Mouse (Mus musculus) heart, postnatal 10 days (tissue): ENCODE measurements around the gene Unkl. TPM values are rescaled to one million over a fixed set of nuclear protein-coding genes. Genes with fewer than 3 reads are reported as not detected.

Experiments used
- DNase-seq, 2 experiments: peaks; one replicate each; pipeline ENCODE4 v3.0.0; 2021
- intact Hi-C: fragments of 180-260 bp; cut with DNase I; formaldehyde crosslinking; loops from one replicate; pipeline ENCODE4 v1.15.1; 2025
- microRNA-seq, 2 experiments: library from miRNA; unstranded; fragments of <30 nt; microRNA quantifications; one replicate each; pipeline ENCODE4 v1.2.0; 2022
- total RNA-seq, 2 experiments: library from RNA; stranded (reverse); gene quantifications; 2 replicates each; pipeline ENCODE4 v1.2.3; 2021

Unkl gene
- total RNA-seq, 2 experiments from 2014 or later, result 10.0 to 10.1 TPM

DNA sequence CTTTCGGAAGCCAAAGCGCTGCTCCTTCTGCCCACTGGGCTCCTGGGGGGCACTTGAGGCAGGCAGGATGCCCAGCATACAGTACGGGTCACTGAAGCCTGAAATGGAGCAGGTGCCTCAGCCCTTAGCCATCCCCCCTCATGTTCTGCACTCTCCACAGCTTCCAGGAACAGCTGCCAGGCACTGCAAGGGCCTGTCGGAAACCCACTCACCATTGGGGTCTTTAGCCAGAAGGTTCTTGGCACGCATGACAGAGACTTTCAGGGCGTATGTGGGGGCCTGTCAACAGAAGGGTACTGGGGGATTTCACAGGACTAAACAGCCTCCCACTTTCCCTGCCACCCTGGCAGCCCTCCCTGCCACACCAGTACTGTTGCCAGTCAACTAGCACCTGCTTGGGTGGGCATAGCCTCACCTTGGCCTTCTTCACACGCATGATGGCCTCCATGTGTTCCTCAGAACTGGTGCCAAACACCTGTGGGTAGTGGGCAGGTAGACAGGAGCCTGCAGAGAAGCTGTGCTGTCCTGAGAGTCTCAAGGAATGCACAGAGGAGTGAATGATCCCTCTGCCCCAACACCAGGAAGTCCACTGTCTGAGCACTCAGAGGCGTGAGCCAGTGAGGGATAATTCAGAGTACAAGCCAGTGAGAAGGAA lies 62.1 kb downstream of the Unkl start:
- intact Hi-C loops, result no loop called here
- DNase-seq, result no peak

DNA sequence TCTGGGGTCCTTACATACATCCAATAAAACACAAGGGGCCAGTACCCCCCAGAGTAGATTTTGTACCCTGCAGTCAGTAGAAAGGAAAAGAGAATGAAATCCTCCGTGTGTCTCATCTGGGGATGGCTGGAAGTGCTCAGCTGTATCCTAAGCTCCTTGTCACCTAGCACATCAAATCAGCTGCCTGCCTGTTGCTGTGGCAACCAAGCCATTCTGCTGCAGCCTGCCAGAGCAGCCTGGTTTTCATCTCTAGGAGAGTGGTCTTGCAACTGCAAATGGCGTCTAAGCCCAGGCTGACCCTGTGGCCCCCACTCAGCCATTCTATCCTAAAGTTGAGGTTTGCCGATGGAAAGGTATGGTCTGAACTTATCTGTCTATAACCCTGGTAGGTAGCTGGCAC lies 64.4 kb downstream of the Unkl start:
- intact Hi-C loops, result no loop called here
- no peak for DNase-seq

DNA sequence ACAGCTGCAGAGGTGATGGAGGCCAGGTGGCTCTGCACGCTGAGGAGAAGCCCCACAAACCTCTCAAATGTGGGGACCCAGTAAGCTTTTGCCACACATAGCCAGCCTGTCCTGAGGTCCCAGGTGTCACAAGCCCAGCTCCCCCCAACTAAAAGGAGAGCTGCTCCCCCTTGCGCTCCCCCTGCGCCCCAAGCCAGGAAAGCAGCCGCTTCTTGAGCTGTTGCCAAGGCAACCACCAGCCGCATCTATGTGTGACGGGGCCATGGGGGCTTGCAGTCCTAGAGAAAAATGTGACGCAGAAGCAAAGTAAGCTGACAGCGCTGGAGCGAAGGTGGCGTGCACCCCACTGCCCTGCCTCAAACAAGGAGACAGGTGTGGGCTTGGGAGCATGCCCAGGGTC lies 65.6 kb downstream of the Unkl start:
- intact Hi-C loops, result no loop called here
- DNase-seq, result no peak

DNA sequence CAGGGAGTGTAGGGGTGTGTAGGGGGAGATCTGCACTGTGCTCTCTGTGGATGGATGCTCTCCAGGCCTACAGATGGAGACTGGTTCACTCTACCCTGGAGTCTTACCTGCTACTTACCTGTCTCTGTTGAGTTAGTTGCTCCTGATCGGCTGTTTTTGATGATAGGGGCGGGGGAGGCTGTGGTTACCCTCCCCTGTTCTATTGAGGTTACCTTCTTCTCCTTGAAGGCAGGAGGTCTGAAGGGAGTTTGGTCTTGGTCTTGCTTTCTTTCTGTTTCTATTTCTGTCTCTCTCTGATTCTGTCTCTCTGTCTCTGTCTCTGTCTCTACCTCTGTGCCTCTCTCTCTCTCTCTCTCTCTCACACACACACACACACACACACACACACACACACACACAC lies 66.9 kb downstream of the Unkl start:
- intact Hi-C loops, result no loop called here

DNA sequence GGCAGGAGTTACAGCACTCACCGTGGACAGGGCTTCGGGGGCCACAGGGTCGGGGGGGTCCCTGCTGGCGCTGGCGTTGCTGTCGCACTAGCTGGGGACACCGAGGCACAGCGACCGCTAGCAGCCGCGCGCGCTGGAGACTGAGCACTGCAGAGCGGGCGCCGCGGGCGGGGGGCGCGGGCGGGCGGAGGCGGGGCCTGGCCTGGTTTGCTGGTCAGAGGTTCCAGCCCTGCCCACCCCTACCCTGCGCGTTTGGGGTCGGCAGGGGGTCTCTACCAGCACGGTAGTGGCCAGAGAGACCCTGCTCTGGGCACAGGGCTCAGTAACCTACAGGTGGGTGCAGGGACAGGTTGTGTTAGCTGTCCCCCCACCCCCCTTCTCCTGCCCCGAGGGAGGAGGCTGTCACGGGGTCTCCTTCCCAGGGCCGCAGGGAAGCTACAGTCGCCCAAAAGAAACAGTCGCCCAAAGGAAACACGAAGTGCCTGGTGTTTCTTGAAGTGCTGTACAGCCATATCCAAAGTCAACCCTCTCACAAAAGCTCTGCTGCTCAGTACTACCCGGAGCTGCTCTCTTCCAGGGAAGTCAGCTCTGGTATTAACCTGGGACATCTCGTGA lies 68.0 kb downstream of the Unkl start, which contains the start of gene Baiap3:
Gene Baiap3, minus strand, starts transcription at position 225 of the 615 bp plus-strand sequence.
- DNase-seq, result no peak
- intact Hi-C loops, result no loop called here

More for the DNA sequence above, 66.9 kb downstream of the Unkl start:
- DNase-seq, result no peak

DNA sequence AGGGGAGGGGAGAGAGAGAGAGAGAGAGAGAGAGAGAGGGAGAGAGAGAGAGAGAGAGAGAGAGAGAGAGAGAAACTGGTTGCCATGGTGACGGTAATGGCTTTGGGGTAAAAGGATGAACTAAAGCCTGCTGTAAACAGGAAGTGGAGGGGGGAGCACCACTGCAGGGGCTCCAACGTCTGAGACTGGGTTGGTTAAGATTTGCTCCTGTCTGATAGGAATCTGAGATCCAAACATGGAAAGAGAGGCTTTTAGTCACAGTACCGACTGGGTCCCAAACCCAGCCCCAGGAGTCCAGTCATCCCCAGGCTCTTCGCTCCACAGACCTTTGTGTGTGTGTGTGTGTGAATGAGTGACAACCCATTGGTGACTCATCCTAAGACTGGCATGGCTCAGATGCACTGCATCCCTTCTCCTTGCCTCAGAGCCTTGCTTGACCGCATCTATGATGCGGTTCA lies 69.6 kb downstream of the Unkl start:
- no peak for DNase-seq
- intact Hi-C loops, result no loop called here

DNA sequence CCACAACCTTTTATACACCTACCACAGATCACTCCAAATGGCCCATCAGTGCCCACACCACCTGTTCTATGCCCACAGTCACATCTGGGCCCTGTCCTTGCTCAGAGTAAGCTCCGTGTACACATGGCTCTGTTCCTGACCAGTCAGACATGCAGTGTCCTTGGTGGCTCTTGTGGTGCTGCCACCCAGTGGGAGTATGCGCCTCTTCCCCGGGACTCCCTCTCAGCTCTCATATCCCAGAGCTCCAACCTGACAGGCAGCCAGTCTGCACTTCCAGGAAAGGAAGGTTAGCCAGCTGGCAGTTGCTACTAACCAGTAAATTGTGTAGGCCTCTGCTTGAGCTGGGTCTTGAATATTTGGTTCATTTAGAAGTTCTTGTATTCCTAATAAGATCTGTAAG lies 76.3 kb downstream of the Unkl start:
- DNase-seq, result peak; percentile 79
- intact Hi-C loops, result no loop called here

DNA sequence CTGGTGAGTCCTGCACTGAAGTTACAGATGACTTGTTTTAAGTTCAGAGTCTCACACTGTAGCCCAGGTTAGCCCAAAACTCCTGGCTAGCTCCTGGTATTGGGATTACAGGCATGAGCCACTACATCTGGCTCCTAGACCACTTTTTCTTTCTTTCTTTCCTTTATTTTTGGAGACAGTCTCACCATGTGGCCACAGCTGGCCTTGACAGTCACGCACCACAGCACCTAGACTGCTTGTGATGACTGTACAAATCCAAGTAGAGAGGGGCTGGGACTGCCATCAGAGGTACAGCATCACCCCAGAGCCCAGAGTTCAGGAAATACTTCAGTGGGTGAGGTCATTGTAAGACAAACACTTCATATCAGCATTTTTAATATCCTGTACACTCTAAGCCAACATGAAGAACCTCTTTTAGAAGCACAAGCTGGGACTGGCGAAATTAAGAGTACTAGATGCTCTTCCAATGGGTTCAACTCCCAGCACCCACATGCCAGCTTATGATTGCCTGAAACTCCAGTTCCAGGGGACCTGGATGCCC lies 82.7 kb downstream of the Unkl start:
- intact Hi-C loops, result loop anchor here (5.0 kb wide), 3 partner anchors 139 to 254 kb away; partner anchors contain the start of genes Clcn7, Cramp1l, Ift140 and Telo2
- no peak for DNase-seq

DNA sequence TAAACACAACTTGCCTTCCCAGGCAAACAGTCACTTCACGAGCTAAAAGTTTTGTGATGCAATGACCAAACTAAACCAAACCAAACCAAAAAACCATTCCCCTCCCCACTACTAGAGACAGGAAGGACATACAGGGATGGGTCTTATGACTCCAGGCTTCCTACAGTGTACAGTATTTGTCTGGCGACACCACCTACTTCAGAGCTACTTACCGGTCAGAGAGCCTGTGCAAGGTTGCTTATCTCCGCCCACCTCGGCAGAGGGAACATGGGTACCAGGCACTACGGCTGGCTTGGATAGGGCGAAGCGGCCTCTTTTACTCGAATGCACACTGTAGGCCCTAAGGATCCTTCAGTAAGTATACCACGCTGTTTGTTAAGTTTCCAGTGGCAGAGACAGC lies 84.1 kb downstream of the Unkl start:
- intact Hi-C loops, result loop anchor here (5.0 kb wide), 3 partner anchors 140 to 255 kb away; partner anchors contain the start of genes Clcn7, Cramp1l, Ift140 and Telo2
- no peak for DNase-seq

DNA sequence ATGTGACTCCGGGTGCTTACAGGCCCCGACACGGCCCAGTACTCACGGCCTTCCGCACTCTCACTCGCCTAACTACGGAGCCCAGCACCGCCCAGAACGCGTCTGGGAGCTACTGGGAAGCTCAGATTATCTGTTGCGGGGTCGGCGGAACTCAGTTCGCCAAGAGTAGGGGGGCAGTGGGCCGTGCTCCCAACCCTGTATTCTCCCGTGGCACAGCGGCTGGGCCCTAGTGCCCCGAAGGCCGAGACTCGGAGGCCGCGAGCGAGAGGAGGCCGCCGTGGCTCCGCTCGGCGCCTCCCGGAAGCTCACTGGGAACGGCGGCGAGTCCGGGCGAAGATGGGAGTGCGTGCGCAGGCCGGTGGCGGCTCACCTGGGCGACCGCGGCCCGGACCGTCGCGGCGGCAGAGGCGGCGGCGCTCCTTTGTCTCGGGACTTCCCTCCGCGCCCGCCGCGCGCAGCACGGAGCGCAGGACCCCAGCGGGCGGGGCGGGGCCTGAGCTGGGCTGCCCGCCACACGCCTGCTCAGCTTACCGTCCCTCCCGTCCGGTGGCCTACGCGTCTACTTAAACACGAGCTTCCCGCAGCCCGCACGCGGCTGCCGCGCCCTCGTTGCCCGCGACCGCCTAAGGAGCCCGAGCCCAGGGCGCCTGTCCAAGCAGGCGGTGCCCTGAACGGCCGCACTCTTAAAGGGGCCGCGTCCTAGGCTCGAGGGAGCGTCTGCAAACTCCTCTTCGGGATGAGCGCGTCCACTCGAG lies 84.9 kb downstream of the Unkl start:
- DNase-seq, result peak in 1 of 2 experiments; percentile 96
- intact Hi-C loops, result loop anchor here (5.0 kb wide), 3 partner anchors 141 to 256 kb away; partner anchors contain the start of genes Clcn7, Cramp1l, Ift140 and Telo2

DNA sequence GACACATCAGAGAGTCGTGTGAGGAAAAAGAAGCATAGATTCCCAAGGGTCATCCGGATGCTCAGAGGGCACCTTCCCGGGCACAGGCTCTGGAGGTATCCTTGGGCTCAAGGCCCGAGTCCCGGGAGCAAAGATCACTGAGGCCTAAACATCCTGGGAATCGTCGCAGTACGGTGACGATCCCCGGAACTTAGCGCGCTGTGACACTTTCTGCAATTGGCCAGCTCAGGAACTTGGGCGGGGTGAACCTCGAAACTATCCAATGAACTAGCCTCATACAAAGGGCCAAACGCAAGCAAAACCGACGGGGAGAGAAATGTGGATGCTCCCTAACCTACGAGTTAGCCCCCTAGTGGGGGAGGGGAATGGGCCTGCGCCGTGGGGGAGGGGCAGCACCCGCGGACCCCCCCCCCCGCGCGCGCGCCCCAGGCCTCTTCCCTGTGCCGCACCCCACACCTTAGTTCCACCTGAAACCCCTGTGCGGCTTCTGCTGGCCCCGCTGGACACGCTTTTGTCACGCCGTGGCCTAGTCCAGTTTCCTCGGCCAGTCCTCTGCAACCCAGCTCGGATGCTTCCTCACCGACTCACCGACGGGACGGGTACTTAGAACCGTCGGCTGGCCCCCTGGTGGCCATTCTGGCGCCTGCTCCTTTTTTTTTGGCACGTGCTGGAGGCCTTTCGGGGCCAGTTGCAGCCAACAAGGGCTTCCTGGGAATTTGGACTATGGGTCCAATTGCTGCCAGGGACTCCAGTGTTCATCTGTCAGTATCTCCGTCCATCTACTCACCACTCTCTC lies 85.7 kb downstream of the Unkl start:
- intact Hi-C loops, result loop anchor here (2.0 to 5.0 kb wide), 4 partner anchors 85 to 257 kb away; partner anchors contain the start of genes Clcn7, Cramp1l, Ift140 and Telo2
- DNase-seq, result peak; percentile 99

DNA sequence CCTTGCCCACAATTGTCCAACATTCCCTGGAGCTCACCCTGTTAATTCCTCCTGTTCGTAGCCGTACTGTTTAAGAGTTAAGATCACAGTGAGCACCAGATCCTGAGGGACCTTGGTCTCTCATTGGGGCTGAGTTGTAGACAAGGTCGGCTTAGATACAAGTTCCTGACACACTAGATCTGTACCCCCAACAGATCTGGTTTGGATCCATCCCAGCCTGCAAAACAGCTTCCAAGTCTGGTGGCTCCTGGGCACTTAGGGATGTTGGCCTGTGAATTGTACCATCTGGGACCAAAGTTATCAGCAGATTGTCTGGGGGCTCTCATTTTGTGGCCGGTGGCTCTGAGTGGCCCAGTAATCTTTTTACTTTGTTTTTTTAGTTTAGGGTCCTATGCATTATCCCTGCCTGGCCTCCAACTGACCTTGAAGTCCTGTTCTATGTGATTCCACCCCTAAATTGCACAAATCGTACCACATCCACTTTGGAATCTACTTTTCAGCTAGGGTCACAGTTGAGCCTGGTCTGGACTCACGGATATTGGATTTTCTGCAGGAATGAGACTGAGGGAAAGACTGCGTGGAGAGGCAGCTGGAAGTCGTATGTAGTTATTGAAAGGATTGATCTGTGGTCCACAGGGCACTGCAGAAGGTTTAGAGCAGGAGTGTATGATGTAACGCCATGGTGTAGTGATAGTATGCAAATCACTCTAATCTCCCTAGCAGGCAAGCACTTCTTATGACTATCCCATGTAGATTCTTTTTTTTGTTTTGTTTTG lies 86.6 kb downstream of the Unkl start, which contains the start of gene Ube2i:
Gene Ube2i, minus strand, starts transcription at position 52 of the 776 bp plus-strand sequence.
- intact Hi-C loops, result loop anchor here (2.0 to 5.0 kb wide), 4 partner anchors 86 to 257 kb away; partner anchors contain the start of genes Clcn7, Cramp1l, Ift140 and Telo2
- no peak for DNase-seq

DNA sequence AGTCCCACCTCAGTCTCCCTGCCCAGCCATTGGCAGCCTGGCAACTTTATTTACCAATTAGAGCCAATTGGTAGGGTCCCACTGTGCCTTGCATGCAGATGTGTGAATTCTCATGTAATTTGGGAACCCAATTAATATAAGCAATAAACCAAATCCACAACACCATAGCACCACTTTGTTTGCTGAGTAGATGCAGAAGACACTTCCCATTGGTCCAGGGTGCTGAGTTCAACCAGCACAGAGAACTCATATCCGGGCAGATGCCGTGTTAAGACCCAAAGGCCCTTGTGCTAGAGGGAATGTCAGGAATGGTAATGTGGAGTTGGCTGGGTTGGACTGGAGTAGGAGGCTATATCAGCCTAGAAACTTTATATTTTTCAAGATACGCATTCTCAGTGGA lies 87.6 kb downstream of the Unkl start:
- intact Hi-C loops, result loop anchor here (2.0 kb wide), 1 partner anchor 87 kb away; the partner anchor contains the start of gene Unkl
- no peak for DNase-seq

DNA sequence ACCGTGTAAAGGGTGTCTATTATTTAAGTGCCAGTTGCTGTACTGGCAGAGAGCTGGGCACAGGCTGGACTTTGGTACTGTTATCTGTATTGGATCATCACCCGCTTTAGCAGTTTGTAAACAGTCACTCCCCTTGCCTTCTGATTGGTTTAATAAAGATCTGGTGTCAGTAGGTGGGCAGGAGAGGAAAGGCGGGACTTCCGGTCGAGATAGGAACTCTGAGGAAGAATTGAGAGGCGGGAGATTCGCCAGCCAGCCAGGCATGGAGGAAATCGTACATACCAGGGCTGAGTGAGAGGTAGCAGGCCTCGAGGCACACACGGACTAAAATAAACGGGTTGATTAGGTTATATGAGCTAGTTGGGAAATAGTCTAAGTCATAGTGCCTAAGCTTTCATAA lies 93.9 kb downstream of the Unkl start:
- intact Hi-C loops, result no loop called here
- peak; percentile 36 to 56 for DNase-seq

Small RNA genes within 50 kb of the gene (microRNA-seq; reads per million reads assigned to microRNA genes)
- 0 to 1.0 reads per million in 2 experiments for gene Mir3547

Other genes starting within 250 kb of the Unkl start
- 10 to 100 TPM; 19.4 to 22.9 TPM for gene Jpt2, start 227.7 kb upstream of the Unkl start, total RNA-seq
- 10 to 100 TPM; 15.2 to 15.9 TPM for gene Cramp1l, start 172.6 kb upstream of the Unkl start, total RNA-seq
- gene Ift140, start 172.3 kb upstream of the Unkl start, total RNA-seq, result 1 to 10 TPM; 7.3 to 7.8 TPM
- 10 to 100 TPM; 42.1 to 42.2 TPM for gene Tmem204, start 104.8 kb upstream of the Unkl start, total RNA-seq
- 10 to 100 TPM; 15.2 to 16.8 TPM for gene Telo2, start 72.4 kb upstream of the Unkl start, total RNA-seq
- gene Ptx4, start 67.6 kb upstream of the Unkl start, total RNA-seq, result 1 to 10 TPM; 1.9 to 4.6 TPM
- gene Clcn7, start 55.0 kb upstream of the Unkl start, total RNA-seq, result 10 to 100 TPM; 27.7 to 28.8 TPM
- under 1 TPM in 1 of 2 experiments, not detected in 1; 0.10 TPM for gene Ccdc154, start 25.9 kb upstream of the Unkl start, total RNA-seq
- not detected for gene Gm38655, start 12.9 kb upstream of the Unkl start, total RNA-seq
- gene BC003965, start 3.8 kb upstream of the Unkl start, total RNA-seq, result 10 to 100 TPM; 18.4 to 18.8 TPM
- 10 to 100 TPM; 11.3 to 13.9 TPM for gene Gnptg, start 51.7 kb downstream of the Unkl start, total RNA-seq
- gene Tsr3, start 51.8 kb downstream of the Unkl start, total RNA-seq, result 10 to 100 TPM; 12.7 to 13.8 TPM
- under 1 TPM; 0.27 to 0.34 TPM for gene Baiap3, start 68.0 kb downstream of the Unkl start, total RNA-seq
- gene Ube2i, start 86.2 kb downstream of the Unkl start, total RNA-seq, result 100 to 1,000 TPM; 166 to 173 TPM
- gene Prss34, start 110.0 kb downstream of the Unkl start, total RNA-seq, result 1 to 10 TPM; 1.3 to 2.1 TPM
- not detected for gene Prss28, start 120.2 kb downstream of the Unkl start, total RNA-seq
- not detected for gene Prss29, start 130.3 kb downstream of the Unkl start, total RNA-seq
- 1 to 10 TPM; 2.3 to 2.4 TPM for gene Tpsab1, start 157.2 kb downstream of the Unkl start, total RNA-seq
- 1 to 10 TPM; 6.0 to 6.7 TPM for gene Tpsb2, start 177.9 kb downstream of the Unkl start, total RNA-seq
- gene Tpsg1, start 180.9 kb downstream of the Unkl start, total RNA-seq, result not detected
- gene Cacna1h, start 245.4 kb downstream of the Unkl start, total RNA-seq, result 1 to 10 TPM; 7.9 to 8.4 TPM